Mouse (Mus musculus): ENCODE results near the gene Mdh2.

Gene Mdh2

DNA sequence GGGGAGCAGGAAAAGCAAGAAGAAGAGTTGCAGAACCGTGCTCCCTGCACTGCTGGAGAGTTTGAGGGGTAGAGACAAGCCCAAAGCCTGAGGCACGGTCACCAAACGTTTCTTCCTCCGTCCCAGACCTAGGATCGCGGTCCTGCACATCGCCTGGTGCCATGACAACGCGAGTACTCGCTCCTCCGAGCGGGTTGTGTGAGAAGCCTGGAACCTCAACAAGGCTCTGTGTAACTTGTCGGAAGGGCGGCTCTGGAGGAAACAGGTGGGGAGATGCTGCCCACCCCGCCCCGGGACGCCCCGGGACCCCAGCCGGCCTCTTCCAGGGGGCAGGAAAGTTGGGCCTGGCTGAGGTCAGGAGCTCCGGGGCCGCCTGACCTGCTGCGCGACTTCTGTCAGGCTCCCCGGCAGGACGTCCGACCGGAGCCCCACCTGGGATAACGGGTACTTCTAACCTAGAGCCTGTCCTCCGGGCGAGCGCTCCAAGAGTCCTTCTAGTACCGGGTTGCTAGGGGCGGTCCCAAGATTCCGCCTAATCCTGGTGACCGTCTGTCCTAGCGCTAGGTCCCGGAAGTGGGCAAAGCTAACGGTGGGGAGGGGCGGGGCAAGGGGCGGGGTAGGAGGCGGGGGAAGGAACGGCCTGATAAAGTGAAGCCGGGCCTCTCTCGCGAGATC, 347 bp upstream of the Mdh2 start, which contains the start of gene Styxl1:
Styxl1 (minus strand) TSS at position 590 of the 675 bp plus-strand sequence.
- no peak for DNase-seq

DNA sequence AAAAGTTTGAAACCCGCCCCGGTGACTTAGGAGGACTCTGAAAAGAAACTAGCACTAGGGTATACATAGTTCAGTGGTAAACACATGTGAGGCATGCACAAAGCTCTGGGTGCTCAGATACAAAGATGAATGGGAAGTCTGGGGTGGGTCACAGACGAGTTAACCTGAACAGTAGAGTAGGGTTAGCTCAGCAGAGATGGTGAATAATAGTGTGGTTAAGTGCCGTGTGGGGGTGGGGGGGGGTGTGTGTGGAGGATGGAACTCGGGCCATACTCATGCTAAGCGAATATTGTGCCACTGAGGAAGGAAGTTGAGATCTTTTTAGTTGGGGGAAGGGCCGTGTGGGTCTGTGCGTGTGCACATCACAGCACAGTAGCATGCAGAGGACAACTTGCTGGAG, 2.1 kb downstream of the Mdh2 start:
- no peak for DNase-seq

DNA sequence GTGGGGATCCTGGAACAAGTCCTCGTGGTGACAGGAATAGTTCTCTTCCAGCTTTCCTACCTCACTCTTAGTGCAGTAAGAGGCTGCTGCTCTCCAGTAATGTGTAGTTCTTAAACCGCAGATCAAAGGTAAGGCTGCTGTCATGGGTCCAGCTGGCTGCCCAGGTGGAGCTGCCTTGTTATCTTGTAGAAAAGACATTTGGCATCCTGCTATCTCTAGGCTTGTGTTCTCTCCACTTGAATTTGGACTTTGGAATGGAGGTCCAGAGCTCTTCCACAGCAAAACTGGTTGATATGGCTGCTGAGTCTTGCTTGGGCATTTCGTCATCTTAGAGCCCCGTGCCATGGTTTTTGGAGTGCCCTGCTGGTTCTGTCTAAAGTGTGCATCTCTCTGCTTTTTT, 4.6 kb downstream of the Mdh2 start:
- no peak for DNase-seq

DNA sequence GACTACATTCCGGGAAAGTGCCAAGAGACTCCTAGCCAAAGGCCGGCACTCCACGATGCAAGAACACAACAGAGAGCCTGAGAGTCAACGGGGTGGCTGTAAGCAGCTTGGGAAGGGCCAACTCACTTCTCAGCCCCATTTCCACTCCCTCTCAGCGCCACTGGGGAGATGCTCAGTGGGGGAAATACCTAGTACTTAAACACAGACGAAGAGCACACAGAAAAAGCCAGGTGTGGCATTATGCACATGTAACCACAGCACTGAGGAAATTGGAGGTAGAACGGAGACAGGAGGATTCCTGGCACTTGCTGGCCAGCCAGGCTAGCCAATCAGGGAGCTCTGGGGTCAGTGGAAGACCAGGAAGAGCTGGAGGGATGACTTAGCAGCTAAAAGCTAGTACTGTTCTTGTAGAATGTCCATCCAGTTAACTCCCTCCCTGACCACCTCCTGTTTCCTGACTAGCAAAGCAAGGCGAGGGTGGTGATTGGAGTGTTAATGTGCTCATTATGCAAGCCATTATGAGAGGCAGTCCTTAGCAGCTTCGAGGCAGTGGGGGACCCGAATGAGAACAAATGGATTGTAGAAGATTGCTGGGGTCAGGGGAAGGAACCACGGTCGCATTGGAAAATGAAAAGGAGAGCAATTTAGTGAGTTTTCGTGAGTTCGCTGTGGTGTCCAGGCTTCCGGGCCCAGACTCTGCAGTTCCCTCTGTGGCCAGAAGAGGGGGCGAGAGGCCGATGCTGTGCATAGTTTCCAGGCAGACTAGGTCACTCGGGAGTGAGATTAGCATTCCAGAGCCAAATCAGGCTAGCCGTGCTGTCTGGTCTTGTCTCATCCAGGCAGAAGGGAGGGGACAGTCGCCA, 15.9 kb downstream of the Mdh2 start:
- peak; percentile 93 to 96 for DNase-seq

DNA sequence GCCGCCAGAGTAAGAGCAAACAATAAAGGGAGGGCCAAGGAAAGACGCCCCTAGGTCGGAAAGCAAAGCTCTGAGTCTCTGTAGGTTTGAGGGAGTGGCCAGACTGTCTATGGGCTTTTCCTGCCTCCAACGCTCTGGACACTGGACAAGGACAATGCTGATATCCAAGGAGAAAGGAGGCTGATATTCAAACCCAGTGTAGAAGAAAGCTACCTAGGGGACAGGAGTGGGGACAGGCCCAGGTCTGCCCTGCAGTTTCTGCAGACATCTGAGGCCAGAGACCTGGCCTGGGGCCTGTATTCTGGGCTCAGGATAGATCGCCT, 16.5 kb downstream of the Mdh2 start:
- DNase-seq = no peak

DNA sequence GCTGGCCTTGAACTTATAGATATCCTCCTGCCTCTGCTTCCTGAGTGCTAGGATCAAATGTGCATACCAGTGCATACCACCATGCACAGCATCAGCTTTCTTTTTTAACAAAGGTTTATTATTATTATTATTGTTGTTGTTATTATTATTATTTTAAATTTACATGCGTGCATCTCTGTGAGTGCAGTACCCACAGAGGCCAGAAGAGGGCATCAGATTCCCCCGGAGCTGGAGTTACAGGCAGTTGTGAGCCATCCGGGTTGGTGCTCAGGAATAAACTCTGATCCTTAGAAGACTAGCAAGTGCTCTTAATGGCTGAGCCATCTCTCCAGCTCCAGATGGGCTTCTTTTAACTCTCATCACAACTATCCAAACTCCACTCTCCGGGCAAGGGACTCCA, 21.5 kb downstream of the Mdh2 start:
- peak; percentile 43 to 56 for DNase-seq

DNA sequence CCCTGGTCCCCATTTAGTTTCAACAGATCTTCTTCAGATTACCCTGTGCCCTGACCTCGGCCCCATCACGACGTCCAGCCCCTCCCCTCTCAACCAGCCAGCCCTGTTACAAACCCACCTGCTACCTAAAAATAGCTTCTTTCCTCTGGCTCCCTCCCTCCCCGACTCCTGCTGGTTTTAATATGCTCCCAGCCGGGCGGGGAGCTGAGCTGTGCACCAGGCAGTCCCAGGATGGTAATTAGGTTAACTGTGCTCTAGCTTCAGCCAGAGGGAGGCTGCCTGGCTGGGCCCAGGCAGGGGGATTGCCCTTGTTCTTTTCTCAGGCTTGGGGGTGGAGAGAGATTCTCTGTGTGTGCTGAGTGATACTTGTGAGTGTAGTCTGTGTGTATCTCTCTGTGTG, 22.6 kb downstream of the Mdh2 start:
- peak; percentile 42 to 43 for DNase-seq

DNA sequence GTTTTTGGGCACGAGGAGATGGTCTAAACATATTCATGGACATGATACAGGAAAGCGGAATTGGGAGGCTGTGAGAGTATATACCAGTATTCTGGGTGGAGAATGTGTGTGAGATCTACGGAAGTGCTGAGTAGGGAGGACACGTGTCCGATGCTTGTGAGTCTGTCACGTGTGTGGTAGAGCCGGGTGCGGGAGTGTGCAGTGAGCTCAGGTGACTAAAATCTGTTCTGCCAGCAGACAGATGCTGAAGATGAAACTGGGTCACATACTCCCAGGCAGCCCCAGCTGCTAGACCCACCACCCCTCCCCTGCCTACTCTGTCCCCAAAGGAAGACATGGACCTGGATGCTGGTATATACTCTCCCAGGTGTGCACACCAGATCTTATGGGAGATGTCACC, 24.4 kb downstream of the Mdh2 start:
- DNase-seq = no peak

DNA sequence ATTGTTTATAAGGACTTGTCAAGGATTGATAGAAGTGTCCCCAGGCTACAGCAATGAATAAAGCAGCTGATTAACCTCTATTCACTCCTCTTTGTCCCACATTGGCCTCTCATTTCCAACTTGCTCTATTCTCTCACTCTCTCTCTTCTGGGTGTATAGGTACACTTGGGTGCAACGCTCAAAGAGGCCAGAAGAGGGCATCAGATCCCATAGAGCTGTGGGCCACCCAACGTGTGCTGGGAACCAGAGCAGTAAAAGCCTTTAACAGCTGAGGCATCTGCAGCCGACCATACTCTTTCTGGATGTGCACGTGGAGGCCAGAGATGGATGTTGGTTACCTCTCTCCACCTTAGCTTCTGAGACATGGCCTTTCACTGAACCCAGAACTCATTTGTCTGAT, 24.9 kb downstream of the Mdh2 start:
- no peak for DNase-seq

DNA sequence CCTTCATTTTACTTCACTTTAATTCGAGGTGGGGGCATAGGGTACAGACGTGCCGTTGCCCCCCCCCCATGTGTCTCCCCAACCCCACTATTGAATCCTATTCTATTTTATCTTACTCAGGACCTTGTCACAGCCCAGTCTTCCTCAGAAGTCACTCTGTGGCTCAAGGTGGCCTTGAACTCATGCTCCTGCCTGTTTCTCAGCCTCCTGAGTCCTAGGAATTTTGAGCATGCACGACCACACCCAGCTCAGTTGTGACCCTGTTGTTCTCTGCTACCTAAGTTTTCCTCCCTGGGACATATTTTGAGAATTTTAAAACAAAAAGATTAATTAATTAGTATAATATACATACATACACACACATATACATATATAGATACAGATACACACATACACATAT, 25.4 kb downstream of the Mdh2 start:
- no peak for DNase-seq

DNA sequence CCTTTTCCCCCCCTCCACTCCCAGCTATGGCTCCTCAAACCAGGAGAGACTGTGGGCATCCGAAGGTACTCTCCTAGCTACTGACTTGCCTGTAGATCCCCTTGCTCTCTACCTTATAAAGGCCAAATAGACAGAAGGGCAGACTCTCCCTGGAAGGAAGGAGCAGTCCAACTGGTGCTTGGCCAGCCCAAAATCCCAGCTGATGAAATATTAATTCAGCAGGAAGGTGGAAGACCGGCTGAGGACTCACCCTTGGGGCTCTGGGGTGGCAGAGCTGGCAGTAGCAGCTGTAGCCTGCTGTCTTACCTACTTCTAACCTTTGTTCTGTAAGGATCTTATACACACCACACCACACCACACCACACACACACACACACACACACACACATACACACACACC, 26.5 kb downstream of the Mdh2 start:
- no peak for DNase-seq

DNA sequence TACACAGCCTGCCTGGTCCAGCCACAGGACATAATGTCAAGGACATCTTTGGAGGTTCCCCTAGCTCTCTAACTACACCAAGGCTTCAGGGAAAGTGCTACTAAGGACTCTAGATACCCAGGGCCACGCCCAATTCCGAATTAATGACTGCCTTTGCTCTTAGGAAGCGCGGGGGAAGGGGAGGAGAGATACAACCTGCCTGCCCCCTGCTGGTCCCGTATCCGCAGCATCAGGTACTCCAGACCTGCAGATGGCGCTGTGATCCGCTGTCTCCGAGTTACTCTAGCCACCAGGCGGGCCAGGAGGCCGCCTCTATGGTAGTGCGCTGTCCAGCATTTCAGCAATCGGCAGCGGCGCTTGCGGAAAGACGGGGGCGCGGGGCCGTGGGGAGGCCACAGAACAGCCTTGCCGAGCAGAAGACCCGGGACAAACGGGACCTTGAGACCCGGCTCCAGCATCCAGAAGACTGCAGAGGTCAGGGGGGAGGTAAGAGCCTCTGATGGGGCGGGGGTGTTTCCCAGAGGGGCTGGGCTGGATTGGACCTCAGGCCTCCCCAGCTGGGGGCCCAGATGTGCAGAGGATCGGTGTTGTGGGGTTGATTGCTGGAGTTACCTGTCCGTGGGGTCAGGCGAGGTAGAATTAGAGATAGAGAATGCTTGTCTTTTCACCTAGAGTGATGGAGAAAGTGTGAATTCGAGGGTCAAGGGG, 28.4 kb downstream of the Mdh2 start, which contains the start of gene Srrm3:
Srrm3 (plus strand) TSS at position 336 of the 708 bp plus-strand sequence.
- peak; percentile 95 to 98 for DNase-seq

DNA sequence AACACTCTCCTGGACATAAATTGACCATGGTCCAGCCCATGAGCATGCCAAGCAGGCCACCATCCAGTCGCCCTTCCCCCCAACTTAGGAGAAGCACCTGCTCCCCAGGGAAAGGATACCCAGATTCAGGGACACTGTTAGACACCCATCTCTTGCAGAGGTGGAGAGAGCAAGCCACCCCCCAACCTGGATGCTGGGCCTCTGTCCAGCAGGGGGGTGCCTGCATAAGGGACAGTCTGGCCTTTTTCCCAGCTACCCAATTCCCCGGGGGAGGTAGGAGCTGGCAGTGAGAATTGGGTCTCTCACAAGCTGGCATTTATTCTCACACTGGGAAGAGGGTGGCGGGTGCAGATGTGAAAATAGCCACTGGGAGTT, 29.0 kb downstream of the Mdh2 start:
- peak; percentile 44 to 45 for DNase-seq

DNA sequence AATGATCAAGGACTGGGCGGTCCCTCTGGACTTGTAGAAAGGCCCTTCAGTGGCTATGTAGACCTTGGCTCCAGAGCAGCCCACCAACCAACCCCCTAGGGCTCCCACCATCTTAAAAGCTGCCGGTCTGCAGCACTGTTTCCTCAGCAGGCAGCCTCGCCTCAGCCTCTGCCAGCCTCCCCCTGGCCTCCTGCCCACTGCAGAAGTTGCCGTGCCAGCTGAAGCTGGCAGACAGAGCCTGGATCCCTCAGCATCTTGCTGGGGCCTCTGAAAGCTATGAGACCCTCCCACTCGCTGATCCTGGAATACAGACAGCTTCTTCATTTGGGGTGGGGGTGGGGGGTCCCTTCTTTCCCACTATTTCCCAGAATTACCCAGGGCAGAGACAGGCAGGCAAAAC, 34.7 kb downstream of the Mdh2 start:
- peak; percentile 90 to 91 for DNase-seq

DNA sequence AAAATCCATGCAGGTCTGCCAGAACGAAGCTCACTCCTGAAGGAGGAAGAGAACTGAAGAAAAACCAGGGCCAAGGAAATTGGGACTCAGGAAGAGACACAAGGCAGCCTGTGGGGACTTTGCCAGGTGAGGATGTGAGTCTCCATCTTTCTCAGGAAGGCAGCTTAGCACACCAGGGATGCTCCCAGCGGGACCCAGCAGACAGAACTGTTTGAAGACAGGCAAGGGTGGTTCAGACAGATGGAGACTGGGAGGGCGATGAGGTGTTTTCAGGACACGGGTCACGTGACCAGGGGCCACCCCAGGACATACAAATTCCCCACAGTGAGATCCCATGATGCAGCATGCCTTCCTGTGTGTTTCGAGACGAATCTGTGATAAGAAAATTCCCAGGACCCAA, 40.2 kb downstream of the Mdh2 start:
- peak; percentile 85 to 89 for DNase-seq

DNA sequence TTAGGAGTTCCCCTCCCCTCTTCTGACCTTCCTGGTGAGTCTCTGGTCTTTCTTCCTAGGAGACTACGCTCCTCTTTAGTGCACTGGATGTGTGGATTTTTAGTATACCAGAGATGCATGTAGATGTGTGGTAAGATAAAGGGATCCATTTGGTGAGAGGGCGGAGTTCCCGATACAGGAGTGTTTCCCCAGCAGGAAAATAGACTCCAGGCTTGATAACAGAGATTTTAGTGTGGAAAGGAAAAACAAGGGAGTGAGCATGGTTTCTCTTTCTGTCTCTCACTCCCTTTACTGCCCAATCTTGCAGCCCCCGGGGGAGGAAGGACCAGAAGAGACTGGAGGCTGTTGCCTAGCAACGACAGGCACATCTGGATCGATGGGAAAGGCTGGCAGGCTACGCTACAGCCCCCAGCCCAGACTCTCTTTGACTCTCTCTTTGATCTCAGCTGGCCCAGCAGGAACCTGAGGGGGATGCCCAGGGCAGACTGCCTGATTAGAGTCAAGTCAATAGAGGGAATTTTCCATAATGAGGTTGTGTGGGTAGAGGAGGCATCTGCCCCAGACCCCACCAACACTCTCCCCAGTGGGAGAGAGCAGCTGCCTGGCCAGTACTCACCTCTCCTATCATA, 44.1 kb downstream of the Mdh2 start:
- DNase-seq = no peak

DNA sequence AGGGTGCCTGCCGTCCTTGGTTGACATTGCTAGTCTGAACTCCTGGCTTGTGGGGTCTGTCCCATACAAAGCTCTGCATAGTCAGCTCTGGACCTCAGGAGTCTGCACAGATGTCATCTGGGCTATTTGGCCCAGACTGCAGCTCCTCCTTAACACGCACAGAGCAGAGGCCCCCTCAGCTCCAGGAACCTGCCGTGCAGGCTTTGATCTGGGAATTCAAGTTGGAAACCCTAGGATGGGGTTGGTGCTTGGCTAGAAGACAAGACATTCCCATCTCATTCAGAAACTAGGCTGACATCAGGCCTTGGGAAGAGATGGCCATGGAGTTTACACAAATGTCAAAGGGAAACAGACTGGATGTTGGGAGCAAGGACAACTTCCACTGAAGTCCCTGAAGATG, 46.2 kb downstream of the Mdh2 start:
- no peak for DNase-seq

DNA sequence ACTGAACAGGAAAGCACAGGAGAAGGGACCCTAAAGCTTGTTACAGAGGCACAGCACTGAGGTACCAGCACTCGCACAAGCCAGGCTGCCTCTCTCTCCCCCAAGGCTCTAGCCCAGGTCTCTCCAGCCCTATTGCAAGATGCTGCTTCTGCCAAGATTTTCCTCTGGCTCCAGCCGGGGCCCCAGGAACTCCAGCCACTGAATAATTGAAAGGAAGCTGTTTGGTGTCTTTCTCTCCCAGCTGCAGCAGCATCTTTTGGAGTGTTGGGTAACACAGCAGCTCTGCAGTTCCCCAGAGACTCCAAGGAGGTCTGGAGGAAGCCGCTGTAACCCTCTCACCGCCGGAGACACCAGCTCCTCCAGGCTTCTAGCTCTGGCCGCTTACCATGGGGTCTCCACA, 47.9 kb downstream of the Mdh2 start:
- DNase-seq = no peak

DNA sequence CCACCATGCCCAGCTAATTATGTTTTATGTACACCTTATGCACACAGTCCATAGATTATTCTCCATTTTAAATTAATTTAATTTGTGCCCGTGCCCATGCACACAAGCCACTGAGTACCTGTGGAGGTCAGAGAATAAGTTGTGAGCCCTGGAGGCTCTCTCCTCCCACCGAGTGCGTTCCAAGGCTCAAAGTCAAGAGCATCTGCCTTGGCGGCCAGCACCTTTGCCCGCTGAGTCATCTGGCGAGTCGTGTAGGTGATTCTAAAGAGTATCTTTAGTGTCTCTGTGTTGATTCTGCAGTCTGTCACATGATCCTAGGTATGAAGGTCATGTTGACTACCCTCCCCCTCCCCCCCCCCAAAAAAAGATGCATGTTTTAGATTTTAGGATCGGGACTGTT, 51.1 kb downstream of the Mdh2 start:
- DNase-seq = no peak

DNA sequence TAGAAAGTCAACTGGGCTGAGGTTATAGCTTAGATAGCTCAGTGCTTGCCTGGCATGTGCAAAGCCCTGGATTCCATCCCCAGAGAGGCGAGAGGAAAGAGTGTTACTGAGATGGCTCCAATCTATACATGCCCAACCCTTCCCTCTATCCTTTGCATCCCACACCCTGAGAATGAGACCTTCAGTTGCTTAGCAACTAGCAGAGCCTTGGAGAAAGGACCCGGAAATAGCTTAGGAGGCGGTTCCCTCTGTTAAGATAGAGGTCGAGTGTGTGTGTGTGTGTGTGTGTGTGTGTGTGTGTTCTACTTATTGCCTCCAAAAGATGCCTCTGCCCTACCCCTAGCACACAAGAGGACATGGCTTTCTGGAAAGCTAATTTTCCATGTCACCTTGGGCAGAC, 54.4 kb downstream of the Mdh2 start:
- DNase-seq = no peak

DNA sequence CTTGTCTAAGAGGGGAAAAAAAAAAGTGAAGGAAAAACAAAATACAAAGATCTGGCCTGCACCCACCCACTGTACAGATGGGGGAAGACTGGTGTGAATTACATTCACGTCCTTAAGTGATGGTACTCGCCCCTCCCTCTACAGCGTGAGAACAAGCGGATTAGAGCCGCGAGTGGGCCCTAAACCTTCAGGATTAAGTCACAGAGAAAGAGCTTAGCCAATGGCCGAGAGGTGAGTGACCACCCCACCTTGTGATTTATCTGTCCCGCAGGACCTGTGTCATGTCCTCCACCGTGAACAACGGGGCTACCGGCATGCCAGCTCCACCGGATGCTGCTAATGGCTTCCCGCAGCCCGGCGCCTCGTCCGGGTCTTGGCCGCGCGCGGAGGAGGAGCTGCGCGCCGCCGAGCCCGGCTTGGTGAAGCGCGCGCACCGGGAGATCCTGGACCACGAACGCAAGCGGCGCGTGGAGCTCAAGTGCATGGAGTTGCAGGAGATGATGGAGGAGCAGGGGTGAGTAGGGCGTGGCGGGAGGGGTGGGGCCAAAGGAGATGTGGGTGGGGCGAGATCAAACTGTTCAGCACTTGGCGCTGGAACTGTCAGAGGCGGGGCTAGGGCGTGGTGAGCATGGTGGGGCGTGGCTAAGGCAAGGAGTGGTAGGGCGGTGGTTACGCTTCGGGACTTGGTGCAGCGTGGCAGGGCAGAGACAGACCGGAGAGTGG, 56.6 kb downstream of the Mdh2 start:
- DNase-seq = peak; percentile 68 to 72

DNA sequence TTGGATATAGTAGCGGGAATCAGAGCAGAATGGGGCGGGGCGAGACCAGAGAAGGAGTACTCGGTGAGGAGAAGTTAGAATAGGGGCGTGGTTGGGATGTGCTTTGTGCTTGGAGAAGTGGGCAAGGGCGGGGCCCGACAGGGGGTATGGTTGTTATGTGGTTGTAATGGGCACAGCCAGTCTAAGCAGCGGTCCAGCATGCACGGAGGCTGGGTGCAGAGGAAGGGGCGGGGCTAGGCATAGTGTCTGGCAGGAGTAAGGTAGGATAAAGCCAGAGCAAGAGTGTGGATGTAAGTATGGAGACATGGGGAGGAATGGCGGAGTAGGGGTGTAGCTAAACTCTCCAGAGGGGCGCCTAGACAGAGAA, 57.2 kb downstream of the Mdh2 start:
- no peak for DNase-seq

DNA sequence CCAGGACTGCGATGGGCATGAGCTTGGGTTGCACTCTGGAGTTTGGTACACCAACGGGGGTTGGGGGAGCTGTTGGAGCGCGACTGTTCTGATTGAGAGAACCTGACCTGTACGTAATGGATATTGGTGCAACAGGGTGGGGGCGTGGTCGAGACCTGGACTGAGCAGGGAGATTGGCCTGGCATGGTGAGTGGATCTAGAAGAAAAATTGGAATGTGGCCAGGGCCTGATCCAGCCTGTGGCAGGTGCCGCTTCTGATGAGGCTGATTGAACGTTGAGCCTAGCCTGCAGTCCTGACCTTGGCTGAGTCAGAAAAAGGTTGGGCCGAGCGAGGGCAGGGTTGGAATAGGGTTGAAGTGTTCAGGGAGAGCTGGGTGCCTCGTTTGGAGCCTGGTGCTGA, 57.7 kb downstream of the Mdh2 start:
- peak in 1 of 2 experiments; percentile 46 for DNase-seq
